Mouse (Mus musculus) forelimb bud, embryonic 11.5 days (tissue): ENCODE results near the gene Cstad.

ENCODE experiments used
- DNase-seq: peaks from one replicate; pipeline ENCODE4 v3.0.0-alpha.2; 2012; ENCODE audit warnings: low read depth, low spot score

Cstad gene

DNA sequence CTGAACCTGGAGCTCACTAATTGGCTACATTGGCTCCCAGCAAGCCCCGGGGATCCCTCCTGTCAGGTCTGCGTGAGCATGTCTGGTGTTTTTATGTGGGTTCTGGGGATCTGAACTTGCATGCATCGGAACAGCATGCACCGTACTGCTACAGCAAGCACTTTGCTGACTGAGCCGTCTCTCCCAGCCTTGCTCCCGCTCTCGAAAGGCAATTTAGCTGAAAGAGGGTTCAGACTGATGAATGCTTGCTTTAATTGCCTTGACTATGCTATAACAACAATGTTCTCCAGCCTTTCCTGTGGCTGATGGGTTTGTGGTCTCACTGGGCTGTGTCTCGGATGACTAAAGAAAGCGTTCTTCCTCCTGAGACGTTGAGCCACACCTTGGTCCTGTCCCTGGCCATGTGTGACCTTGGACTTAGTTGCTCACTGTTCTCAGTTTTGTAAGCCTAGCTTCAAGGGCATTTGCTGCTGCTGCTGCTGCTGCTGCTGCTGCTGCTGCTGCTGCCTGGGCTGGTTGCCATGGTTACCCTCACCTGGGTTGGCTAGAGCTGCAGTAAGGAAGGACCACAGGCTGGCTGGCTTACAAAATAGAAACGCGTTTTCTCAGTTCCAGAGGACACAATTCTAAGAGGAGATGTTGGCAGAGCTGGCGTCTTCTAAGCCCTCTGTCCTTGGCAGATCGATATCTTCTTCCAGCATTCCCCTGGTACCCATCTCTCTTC is 34.4 kb downstream of the Cstad start:
- peak; percentile 57 for DNase-seq

DNA sequence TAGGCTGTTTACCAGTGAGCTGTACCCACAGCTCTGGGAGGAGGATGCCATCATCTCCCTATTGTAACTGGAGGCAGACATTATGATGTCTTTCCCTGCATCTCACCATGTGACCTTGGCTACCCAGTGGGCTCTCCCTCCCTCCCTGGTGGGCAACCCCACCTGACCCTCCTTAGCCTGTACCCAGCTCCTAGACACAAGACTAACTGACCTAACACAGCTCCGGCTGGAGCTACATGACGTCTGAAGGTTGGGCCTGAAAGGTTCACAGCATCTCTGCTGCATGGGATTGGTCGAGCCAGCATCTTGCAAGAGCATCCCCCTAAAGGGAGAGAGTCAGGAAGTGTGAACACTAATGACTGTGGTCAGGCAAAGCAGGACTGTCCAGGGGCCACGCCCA is 35.0 kb downstream of the Cstad start:
- no peak for DNase-seq

DNA sequence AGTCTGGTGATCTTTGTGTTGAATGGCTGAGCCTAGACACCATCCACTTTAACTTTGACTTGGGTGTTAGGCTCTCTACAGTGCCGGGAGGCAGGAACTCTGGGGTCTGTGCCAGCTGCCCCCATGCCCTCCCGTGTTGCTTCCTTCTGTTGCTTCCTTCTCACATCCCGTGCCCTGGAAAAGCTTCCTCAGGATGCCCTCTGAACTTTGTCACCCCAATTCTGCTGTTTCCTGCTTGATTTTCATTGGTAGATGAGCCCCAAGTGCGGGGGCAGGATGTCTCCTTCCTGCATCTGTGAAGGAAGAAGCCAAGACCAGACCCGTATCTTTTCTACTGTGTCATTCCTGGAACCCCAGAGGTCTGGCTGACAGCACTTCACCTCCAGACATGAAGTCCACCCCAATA is 41.4 kb downstream of the Cstad start:
- no peak for DNase-seq

DNA sequence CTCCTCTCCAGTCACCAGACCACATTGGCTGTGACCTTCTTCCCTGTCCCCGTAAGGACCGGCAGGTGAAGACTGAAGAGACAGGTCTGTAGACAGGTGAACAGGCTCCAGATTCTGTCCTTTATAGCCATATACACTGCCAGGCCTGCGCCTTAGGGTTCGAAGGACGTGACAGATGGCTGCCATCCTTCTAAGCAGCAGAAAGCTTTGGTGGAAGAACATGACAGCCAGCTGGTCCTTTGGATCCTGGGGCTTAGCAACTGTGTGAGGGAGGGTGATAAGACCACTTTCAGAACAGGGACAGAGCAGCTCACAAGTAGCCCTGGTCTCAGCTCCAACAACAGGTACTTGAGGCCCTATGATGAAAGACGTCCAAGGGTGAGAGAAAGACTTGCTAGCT is 43.2 kb downstream of the Cstad start:
- DNase-seq, result no peak

DNA sequence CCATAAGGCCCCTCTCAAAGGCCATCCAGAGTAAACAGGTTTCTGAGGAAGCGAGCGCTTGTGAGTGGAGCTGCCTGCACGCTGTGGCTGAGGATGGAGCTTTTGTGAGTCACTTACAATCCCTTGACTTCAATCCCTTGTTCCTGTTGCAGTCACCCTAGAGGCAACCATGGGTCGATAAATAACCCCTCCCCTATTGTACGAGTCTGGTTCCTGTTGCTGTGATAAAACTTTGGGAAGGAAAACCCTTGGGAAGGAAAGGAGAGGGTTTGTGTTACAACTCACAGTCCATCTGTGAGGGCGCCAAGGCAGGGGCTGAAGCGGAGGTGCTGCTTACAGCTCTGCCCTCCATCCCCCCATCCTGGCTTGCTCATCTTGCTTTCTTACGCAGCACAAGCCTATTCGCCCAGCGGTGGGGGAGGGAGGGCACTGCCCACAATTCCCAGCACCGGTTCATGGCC is 45.2 kb downstream of the Cstad start:
- DNase-seq, result peak; percentile 40

DNA sequence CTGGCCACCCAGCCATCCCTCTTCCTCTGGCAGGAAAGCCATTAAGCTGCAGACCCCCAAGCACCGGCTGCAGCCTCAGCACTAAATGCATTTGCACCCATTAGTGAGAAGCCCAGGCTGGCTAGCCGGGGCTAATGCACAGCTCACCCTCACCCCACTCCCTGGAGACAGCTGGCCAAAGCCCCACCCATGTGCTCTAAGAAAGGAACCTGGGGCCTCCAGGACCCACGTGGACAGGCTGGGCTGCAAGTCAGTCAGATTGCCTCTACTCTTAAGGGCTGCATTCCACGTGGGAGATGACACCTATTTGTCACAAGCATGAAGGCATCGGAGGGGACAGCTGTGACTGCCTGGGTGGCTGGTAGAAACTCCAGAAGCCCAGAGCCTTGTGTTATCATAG is 48.0 kb downstream of the Cstad start:
- no peak for DNase-seq

DNA sequence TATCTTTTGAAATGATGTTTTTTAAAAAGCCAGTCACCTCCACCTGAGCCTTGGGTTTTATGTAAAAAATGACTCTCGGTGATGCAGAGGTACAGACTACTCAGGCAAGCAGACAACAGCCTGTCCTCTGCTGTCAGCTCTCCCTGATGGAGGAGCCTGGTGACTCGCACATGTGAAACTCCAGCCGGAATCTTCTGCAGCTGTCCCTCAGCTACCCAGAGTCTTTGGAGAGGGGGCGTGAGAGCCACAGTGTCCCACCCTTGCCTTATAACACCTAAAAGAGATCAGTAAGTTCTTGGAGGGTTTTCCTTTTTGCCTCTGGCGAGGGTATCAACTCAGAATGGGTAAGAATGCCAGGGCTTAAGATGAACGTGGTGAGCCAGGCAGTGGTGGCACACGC is 48.6 kb downstream of the Cstad start:
- DNase-seq, result no peak

DNA sequence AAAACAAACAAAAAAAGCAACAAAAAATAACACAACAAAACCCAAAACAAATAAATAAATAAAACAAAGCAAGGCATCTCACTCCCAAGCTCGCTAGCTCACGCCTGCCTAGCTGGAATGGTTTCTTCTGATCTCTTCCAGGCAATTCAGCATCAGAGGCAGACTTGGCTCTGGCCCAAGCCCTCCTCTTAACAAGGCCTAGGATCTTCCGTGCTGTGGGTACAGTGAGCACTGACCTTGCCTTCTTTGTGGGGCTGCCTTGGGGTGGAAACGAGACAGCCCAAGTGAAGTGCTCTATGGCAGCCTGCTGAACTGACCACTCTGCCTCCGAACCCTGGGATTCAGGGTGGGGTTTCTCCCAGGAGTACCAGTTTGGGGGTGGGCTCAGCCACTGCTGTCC is 52.0 kb downstream of the Cstad start:
- no peak for DNase-seq

DNA sequence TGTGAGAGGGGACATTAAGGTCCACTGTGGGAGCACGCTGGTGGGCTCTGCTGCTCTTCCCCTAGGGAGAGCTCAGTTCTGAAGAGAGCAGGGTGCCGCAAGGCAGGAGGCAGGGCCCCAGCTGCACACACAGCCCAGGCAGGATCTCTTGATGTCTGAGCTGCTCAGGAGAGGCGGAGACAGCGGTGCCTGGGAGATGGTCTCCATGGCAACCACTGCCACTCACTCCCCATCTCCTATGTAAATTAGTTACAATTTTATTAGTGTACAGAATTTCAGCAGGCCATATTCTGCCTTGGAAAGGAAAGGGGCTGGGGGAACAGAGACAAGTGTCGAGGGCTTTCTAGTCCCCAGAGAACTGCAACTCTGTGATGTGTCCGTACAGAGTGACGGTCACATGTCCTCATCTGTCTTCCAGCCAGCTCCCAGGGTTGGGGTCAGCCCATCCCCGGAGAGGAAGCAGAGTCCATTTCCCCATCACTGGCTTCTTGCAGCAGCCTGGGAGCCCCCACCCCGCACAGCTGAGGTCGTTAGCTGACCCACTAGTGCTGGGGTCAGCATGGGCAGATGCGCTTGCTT is 52.6 kb downstream of the Cstad start:
- DNase-seq, result peak; percentile 52

DNA sequence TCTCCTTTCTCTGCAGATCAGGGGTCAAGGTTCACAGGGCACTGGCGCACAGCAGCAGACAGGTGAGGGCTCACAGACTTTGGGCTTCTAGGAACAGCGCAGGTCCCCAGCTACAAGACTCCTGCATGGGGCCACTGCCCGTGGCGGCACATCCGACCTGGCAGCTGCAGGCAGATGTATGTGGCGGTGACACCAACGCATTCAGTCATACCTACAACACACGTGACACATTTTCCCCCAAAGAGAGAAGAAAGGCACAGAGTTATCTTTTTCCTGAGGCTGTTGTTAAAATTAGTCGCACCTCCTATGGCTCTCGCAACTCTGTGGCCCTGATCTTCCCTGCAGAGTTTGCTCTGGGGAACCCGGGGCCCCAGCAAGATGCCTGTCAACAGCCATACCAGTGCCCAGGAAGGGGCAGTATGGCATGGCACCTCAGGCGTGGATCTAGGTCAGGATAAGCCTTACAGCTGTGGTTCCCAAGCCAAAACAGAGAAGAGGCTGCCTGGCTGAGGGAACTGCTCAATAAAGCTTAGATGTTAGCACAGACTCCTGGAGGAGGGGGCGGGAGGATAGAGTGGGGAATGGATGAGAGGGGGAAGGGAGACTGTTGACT is 53.1 kb downstream of the Cstad start:
- DNase-seq, result no peak

DNA sequence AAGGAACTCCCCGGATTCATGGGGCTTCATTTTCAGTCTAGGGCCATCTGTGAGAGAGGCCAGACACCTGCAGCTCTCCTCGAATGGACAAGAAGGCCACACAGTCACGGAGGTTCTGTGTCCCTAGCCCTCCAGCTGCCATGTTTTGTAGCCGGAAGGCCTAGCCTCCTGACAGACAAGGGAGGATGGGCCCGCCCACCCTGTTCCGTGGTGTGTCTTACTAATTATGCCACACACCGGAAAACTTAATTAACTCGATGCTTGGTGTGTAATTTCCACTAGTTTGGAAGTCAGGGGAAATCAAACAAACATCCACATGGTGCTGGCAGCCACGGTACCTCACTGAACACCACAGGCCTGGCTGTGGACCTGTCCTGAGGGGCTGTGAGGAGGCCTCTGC is 55.4 kb downstream of the Cstad start:
- no peak for DNase-seq

DNA sequence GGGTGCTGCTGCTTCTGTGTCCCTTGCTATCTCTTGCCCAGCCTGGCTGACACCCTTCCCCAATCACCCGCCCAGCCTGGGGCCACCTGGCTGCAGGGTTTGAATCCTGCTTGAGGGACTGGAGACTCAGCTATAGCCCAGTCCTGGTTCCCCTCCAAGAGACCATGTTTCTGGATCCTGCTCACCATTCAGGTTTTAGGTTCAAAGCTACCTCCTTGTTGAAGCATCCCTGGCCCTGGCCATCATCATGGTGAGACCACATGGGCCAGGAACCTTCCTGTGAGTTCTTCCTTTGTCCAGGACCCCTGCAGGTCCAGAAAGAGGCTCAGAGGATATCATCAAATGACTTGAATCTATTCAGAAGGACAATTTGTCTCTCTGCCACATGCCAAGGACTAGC is 57.0 kb downstream of the Cstad start:
- no peak for DNase-seq

DNA sequence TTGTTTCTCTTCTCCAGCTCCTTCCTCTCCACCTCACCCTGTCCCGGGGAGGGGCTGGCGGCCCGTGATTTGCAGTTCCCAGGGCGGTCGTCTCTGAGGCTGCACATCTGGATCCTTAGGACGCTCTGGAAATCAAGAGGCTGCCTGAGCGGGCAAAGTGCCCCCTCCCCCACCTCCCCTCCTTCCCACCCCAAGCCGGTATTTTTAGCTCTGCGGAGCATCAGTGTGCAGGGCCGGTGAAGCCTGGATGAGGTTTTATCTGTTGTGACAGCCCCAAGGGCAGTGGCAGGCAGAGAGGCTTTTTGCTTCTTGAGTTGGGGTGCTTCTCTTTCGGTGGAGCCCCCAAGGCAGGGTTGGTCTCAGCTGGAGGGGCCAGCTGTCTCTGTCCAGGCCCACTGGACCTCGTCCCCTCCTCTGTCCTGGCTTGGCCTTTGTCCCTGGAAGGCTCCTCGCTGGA is 57.8 kb downstream of the Cstad start:
- peak; percentile 76 for DNase-seq

DNA sequence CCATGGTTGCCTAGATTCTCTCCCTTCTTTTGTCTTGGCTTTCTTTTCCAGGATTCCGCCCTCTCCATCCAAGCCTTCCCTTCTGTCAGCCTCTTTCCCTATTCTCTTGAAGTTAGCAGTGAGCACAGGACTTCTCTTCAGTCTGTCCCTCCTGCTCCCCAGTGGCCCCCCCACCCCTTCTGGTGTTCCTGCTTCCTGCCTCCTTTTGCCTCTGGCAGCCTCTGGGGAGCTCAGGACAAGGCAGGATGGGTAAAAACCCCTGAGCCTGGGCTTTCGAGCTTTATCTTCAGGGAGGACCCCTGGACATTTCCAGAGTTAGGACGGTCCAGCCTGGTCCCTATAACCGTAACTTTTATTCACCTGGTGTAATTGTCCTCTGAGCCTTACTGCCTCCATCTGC is 58.2 kb downstream of the Cstad start:
- DNase-seq, result no peak

DNA sequence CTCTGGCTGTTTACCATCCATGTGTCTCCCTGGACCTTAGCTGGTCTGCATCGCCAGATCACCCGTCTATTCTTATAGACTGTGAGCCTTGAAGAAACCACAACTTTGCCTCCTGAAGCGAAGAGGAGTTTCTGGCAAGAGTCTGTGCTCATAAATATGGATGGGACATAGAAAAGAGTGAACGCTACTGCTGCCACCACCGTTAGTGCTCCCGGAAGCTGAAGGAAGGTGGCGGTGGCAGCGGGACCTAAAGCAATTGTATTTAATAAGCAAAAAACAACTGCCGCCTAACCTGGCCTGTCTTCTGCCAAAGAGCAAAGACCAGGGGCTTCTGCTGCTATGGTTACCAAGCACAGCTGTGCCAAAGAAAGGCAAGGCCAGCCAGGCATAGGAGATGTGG is 59.3 kb downstream of the Cstad start:
- DNase-seq, result no peak

DNA sequence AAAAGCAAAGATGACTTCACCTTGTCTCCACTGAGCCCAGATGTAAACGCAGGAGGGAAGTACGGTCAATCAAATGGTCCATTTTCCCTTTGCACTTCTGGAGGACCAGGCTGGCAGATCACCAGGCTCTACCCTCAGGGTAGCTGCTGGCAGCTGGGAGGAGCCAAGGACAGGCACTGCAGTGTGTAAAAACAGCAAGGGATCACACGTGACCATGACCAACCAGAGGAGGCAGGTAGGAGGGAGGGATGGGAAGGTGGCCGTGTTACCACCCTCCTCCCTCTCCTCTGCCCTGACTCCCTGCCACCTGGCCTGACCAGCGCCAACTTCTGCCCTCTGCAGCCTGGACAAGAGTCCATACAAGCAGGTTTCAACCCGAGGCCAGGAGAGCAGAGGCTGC is 59.7 kb downstream of the Cstad start:
- no peak for DNase-seq

DNA sequence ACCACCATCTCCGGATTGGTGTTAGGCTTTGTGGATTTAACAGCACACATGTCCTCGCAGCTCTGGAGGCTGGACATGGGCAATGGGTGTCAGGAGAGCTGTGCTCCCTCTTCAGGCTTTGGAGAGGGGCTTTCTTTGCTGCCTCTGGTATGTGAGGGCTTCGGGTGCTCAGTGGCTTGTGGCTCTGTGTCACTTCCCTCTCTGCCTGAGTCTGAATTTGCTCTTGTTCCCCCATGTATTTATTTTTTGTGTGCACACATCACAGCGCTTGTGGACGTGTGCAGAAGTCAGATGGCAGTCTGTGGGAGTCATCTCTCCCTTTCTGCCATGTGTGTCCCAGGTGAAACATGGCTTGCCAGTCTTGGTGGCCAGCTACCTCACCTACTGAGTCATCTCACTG is 60.9 kb downstream of the Cstad start:
- no peak for DNase-seq

DNA sequence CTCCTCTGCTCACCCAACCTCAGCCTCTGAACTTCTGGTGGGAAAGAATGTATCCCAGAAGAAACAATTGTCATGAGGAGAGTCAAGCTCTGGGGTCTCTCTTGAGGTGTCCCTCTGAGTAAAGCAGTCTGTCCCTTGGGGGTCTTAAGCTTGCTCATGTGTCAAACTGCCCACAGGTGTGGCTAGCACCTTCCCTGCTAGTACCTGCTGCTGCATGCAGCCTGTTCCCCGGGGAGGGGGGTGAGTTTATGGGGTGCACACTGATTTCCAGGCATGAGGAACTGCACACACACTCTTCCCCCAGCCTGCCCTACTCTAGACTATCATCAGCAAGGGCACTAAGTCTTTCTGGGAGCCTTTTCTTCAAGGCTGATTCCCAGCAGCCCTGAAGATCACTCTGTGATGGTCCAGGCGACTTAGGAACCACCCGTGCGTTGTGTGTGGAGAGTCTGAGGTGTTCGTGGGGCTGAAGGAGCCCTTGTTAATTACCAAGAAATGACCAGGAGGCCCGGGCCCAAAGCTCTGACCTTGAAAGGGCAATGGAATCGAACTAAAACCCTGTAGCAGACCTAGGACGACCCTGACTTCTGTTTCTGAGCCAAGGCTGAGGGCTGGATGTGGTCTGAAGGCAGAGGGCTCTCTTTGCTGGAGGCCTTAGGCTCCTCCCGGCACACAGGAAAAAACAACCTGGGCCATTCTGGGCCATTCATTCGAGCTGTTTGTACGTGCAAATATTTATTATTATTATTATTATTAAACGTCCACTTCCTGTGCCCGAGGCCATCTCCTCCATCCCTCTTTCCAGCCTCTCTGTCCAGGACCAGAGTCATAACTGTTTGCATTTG is 62.1 kb downstream of the Cstad start:
- DNase-seq, result no peak

DNA sequence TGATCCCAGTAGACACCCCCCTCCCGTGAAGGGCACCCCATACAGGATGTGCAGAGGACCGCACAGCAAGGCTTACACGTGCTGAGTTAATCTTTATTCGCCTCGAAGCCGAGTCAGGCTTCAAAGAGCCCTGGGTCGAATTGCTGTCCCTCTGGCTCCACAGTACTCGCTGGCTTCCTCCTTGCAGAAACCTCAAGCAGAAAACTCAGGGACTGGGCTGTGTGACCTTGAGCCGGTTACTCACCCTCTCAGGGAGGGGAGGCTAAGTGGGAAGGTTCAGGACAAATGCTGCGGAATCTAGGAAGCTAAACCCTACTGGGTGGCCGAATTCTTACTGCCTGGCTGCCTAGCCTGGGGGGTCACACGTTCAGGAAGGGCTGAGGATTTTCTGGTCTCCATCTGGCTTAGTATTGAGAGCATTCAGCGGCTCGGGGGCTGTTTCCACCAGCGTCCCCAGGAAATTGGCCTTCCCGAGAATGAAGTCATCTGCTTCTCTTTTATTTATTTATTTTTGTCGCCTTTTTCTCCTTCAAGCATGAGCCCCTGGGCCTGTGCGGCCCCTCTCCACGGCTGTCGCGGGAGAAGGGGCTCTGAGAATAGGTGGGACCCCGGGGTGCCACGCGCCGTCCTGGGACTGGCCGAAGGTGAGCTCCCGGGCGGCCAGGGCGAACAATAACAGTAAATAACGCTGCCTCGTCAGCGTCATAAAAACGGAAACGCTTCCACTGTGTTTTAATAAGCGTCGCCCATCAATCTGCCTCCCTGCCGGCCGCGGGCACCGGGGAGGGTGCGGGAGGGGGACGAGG is 63.0 kb downstream of the Cstad start:
- DNase-seq, result peak; percentile 76

DNA sequence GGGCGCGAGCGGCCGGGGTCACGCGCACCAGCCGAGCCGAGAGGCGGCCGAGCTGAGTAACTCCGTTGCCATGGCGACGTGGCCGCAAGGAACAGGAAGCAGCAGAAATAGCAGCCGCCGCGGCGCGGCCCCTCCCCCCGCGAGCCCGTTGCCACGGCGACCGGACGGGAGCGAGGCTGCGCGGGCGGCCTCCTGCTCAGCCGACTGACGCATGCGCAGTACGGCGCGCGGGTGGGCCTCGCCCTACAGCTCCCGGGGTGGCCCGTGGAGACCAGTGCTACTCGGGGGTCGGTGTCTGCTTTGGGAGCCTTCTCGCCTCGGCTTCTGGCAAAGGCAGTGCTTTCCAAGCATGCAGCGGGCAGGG is 63.6 kb downstream of the Cstad start:
- DNase-seq, result peak; percentile 99
